Mouse (Mus musculus): Measurements from ENCODE around the gene Cadm1.

The Cadm1 gene

GRCm38 (mm10) chr9:47552960-47553575 is 23.1 kb downstream of the Cadm1 start:
- no peak for DNase-seq

- DNase-seq: no peak
These were observed 30.8 kb downstream of the Cadm1 start for GRCm38 (mm10) chr9:47560726-47561125.

GRCm38 (mm10) chr9:47561596-47561995 is 31.6 kb downstream of the Cadm1 start:
- no peak for DNase-seq

GRCm38 (mm10) chr9:47565088-47565487 is 35.1 kb downstream of the Cadm1 start:
- DNase-seq: no peak

- no peak for DNase-seq
These were observed 37.9 kb downstream of the Cadm1 start for GRCm38 (mm10) chr9:47567873-47568272.

GRCm38 (mm10) chr9:47570184-47570583 is 40.2 kb downstream of the Cadm1 start:
- DNase-seq: no peak

- no peak for DNase-seq
These were observed 41.5 kb downstream of the Cadm1 start for GRCm38 (mm10) chr9:47571461-47571860.

GRCm38 (mm10) chr9:47572132-47572531 is 42.2 kb downstream of the Cadm1 start:
- DNase-seq: no peak

GRCm38 (mm10) chr9:47573456-47573855 is 43.5 kb downstream of the Cadm1 start:
- no peak for DNase-seq

GRCm38 (mm10) chr9:47574710-47575414 is 44.9 kb downstream of the Cadm1 start:
- no peak for DNase-seq

GRCm38 (mm10) chr9:47575764-47576163 is 45.8 kb downstream of the Cadm1 start:
- no peak for DNase-seq

- DNase-seq: no peak
These were observed 49.5 kb downstream of the Cadm1 start for GRCm38 (mm10) chr9:47579464-47579863.

- DNase-seq: no peak
These were observed 51.8 kb downstream of the Cadm1 start for GRCm38 (mm10) chr9:47581576-47582365.

- no peak for DNase-seq
These were observed 53.3 kb downstream of the Cadm1 start for GRCm38 (mm10) chr9:47583241-47583640.

GRCm38 (mm10) chr9:47586176-47586575 is 56.2 kb downstream of the Cadm1 start:
- DNase-seq: no peak

GRCm38 (mm10) chr9:47586839-47587238 is 56.9 kb downstream of the Cadm1 start:
- DNase-seq: no peak

GRCm38 (mm10) chr9:47587577-47588194 is 57.7 kb downstream of the Cadm1 start:
- no peak for DNase-seq

GRCm38 (mm10) chr9:47589832-47590231 is 59.9 kb downstream of the Cadm1 start:
- DNase-seq: no peak

GRCm38 (mm10) chr9:47601541-47601940 is 71.6 kb downstream of the Cadm1 start:
- no peak for DNase-seq

GRCm38 (mm10) chr9:47603971-47604370 is 74.0 kb downstream of the Cadm1 start:
- no peak for DNase-seq

GRCm38 (mm10) chr9:47605628-47606027 is 75.7 kb downstream of the Cadm1 start:
- DNase-seq: no peak

- DNase-seq: no peak
These were observed 78.5 kb downstream of the Cadm1 start for GRCm38 (mm10) chr9:47608441-47608840.

GRCm38 (mm10) chr9:47608921-47609320 is 78.9 kb downstream of the Cadm1 start:
- DNase-seq: no peak

Data from liver (tissue).